Mouse (Mus musculus): ENCODE measurements around the gene Acta2.

DNA sequence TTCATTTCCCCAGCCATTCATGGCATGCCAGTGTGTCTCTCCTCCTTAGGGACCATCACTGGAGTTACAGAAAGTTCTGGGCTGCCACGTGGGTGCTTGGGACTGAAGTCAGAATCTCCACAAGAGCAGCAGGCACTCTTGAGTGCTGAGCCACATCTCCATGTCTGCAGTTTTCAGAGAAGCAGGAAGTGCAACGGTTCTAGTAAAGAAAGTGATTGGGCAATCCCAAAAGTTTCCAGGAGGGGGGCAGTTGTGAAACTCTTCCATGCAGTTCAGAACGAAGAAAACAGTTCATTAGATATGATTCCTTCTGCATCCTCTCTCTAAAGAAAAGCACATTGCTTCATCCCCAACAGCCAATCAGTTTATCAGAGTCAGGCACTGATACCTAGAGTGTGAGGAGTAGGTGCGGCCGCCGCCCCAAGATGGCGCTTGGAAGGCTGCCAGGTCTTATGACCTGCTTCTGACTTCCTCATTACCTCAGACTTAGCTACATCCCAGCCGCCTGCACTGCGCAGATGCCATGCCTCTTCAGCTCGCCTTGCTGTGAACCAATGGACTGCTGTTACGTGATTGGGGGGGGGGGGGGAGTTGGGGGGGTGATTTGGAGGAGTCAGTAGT lies 14.8 kb upstream of the Acta2 start:
- TF ChIP-seq CTCF (IDR thresholded peaks at IDR 0.05; ENCODE audit: low read depth, low read length) = no peak
- TF ChIP-seq POLR2A (IDR thresholded peaks at IDR 0.05; ENCODE audit: borderline replicate concordance, low read depth, low read length) = no peak

All from bone marrow macrophage, adult 2 months (primary cell).